Mouse (Mus musculus): ENCODE measurements around the gene B3galnt2. TPM values are rescaled to one million over a fixed set of nuclear protein-coding genes. Genes with fewer than 3 reads are reported as not detected.

Gene B3galnt2
- polyA plus RNA-seq (2012; ENCODE audit: insufficient read depth, insufficient read length, missing spikeins): 9.8 and 11.5 TPM in 2 replicates

DNA sequence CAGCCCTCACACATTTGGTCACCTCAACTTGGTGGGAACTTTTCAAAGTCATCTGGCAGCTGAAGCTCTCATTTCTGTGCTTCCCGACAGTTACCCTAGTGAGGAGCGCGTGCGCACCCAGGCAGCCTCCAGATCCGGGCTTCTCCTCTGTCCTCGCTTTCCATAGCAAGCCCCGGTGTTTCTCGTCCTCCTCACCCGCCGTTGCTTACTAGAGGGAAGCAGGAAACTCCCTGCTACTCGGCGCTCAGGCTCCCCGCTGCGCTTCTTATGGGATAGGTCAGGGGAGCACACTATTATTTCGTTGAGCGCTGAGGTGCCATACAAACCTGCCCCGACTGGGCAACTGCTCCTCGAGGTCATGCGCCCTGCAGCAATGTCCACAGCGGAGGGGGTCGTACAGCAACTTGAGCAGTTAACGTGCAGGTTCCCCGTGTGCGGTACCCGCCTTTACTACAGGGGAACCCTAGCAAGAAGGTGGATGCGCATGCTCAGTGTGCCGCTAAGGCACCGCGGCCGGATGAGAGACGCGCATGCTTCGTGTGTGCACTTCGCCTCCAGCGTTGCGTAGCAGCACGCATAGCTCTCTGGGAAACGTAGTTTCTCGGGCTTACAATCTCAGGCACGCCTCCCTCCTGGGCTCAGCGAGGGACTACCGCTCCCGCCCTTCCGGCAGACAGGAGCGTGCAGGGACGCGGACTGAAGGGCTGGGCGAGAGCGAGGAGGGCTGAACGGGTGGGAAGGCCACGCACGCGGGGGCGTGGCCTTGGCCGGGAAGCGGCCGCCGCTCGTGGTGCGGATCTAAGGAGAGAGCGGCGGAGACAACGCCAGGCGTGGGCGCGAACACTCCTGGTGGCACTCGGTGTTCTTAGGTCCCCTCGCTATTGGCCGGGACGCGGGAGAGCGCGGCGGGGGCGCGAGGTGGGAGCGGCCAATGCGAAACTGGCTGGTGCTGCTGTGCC, at the start of gene B3galnt2:
B3galnt2 (plus strand) TSS at position 596 of the 959 bp plus-strand sequence.
- peak within 1 kb of the TSS; percentile 44 for H3K27ac ChIP-seq (ENCODE audit: insufficient read depth, low read depth, low read length)
- TF ChIP-seq POLR2A (IDR thresholded peaks at IDR 0.05; ENCODE audit: borderline replicate concordance, low read depth, low read length) (peak; percentile 68; the same call in 1 of the 2 replicates), CTCF (IDR thresholded peaks at IDR 0.05; ENCODE audit: low read depth, low read length) (0 out of 2 replicates have a peak, but pooled peaks have one; percentile 14)
- H3K4me3 ChIP-seq (ENCODE audit: insufficient read depth, low read length): peak within 1 kb of the TSS; percentile 83
- peaks cover 7% of the 10 kb centered on the region for H3K4me1 ChIP-seq (ENCODE audit: control insufficient read depth, insufficient read depth, low read length)

DNA sequence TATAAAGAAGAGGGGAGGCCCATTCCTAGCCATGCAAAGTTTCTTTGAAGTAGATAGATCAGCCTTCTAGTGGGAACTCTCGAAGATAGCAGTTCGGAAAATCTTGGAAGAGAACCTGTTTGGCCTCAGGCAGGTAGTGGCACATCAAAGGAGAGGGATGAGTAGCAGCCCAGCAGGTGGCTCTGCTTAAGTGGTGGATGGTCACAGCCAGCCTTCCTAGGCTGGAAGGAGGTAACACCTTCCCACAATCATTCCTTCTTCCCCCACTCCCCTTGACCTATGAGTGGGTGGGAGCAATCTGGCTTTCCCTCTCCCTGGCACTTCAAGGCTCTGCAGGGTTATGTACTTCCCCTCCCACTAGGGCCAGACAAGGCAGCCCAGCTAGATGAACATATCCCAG, 42.9 kb upstream of the B3galnt2 start:
- TF ChIP-seq CTCF (IDR thresholded peaks at IDR 0.05; ENCODE audit: low read depth, low read length) (no peak), POLR2A (IDR thresholded peaks at IDR 0.05; ENCODE audit: borderline replicate concordance, low read depth, low read length) (no peak)
- no peaks in the 10 kb centered on the region for H3K4me1 ChIP-seq (ENCODE audit: control insufficient read depth, insufficient read depth, low read length)
- no peak overlapping the region for H3K4me3 ChIP-seq (ENCODE audit: insufficient read depth, low read length)
- no peak overlapping the region for H3K27ac ChIP-seq (ENCODE audit: insufficient read depth, low read depth, low read length)

DNA sequence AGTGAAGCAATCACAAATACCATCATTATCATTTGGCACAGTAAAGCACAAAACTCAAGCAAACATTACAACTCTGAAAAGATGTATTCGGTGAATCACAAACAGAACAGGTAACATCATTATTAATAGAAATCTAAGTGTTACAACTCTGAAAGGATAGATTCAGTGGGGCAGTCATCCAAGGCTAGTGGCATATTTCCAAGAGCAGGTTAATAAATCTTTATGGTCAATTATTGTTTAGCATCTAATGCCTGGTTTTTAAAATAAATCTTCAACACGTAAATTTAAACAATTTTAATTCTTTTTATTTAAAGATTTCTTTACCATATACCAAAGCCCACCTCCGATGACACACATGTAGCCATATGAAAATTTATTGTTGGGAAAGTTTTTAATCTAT, 34.9 kb upstream of the B3galnt2 start:
- H3K27ac ChIP-seq (ENCODE audit: insufficient read depth, low read depth, low read length): no peak overlapping the region
- no peaks in the 10 kb centered on the region for H3K4me1 ChIP-seq (ENCODE audit: control insufficient read depth, insufficient read depth, low read length)
- no peak overlapping the region for H3K4me3 ChIP-seq (ENCODE audit: insufficient read depth, low read length)
- TF ChIP-seq POLR2A (IDR thresholded peaks at IDR 0.05; ENCODE audit: borderline replicate concordance, low read depth, low read length) (no peak), CTCF (IDR thresholded peaks at IDR 0.05; ENCODE audit: low read depth, low read length) (no peak)

DNA sequence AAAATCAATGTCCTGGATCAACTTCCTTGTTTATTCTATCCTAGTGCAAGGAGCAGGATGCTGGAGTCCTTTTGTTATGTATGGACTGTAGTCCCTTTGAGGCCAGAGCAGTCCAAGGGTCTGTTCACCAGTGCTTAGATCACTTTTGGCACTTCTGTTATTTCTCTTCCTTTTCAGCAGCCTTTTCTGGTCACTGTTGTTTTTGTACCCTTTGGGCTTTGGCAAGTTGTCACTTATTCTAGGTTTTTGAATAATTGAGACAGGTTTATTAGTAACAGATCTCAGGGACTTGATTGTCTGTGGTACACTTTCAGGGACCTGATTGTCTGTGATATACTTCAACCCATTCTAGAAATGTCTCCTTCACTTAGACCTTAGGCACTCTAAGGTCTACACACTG, 31.7 kb upstream of the B3galnt2 start:
- TF ChIP-seq CTCF (IDR thresholded peaks at IDR 0.05; ENCODE audit: low read depth, low read length) (no peak), POLR2A (IDR thresholded peaks at IDR 0.05; ENCODE audit: borderline replicate concordance, low read depth, low read length) (no peak)
- H3K4me3 ChIP-seq (ENCODE audit: insufficient read depth, low read length): no peak overlapping the region
- no peaks in the 10 kb centered on the region for H3K4me1 ChIP-seq (ENCODE audit: control insufficient read depth, insufficient read depth, low read length)
- no peak overlapping the region for H3K27ac ChIP-seq (ENCODE audit: insufficient read depth, low read depth, low read length)

DNA sequence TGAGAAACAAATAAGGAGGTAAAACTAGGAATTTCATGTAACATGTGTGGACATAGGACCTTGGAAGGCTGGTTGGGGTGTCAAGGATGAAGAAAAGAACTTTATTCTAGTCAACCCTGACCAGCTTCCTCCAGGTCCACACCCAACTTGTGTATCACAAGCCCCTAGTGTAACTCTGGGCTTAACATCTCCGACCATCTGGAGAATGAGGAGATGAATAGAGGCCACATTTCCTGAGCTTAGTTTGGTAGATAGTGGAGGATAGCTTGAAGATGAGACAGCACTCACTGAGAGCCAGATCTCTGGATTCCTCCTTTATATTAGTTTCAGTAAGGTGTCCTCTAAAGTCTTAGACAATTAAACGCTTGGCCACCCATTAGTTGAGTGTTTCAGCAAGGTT, 24.3 kb upstream of the B3galnt2 start:
- Histone ChIP-seq H3K4me1 (ENCODE audit: control insufficient read depth, insufficient read depth, low read length) (no peaks in the 10 kb centered on the region), H3K4me3 (ENCODE audit: insufficient read depth, low read length) (no peak overlapping the region), H3K27ac (ENCODE audit: insufficient read depth, low read depth, low read length) (no peak overlapping the region)
- no peak for TF ChIP-seq CTCF (IDR thresholded peaks at IDR 0.05; ENCODE audit: low read depth, low read length)
- no peak for TF ChIP-seq POLR2A (IDR thresholded peaks at IDR 0.05; ENCODE audit: borderline replicate concordance, low read depth, low read length)

DNA sequence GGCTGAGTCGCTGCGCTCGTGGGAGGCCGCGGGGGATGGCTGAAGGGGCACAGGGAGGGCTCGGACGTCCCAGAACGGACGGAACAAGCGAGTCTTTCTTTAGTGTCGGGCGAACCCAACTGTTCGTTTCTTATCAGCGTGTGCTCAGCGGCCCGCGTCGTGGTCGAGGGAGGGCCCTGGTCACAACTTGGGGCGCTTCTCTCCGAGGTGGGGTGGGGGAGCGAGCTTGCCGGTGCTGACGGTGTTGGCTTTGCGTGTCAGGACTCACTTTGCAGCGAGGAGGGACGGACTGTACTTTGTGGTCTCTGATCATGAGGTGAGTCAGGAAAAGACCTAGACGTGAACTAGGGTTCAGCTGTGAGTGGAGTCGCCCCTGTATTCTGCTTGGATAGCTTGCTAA, 662 bp downstream of the B3galnt2 start:
- Histone ChIP-seq H3K27ac (ENCODE audit: insufficient read depth, low read depth, low read length) (no peak overlapping the region), H3K4me1 (ENCODE audit: control insufficient read depth, insufficient read depth, low read length) (peaks cover 7% of the 10 kb centered on the region), H3K4me3 (ENCODE audit: insufficient read depth, low read length) (peak overlapping the region; percentile 72)
- TF ChIP-seq POLR2A (IDR thresholded peaks at IDR 0.05; ENCODE audit: borderline replicate concordance, low read depth, low read length) (no peak), CTCF (IDR thresholded peaks at IDR 0.05; ENCODE audit: low read depth, low read length) (no peak)

DNA sequence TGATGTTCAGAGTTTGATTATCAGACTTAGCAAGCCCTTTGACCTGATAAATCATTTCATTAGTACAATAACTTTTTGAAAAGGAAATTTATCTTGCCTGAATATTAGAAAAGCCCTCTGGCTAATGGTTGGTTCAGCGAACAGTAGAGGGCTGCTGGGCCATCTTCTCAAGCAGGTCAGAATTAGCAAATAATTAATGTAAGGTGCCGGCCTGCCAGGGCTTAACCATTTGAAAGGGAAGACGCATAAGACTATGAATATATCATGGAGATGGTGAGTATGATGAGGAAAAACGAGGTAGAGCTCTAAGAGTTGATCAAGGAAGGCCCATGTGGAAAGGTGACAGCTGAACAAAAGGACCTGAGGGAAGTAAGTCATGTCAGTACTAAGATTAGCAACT, 2.4 kb downstream of the B3galnt2 start:
- no peak overlapping the region for H3K27ac ChIP-seq (ENCODE audit: insufficient read depth, low read depth, low read length)
- TF ChIP-seq POLR2A (IDR thresholded peaks at IDR 0.05; ENCODE audit: borderline replicate concordance, low read depth, low read length) (no peak), CTCF (IDR thresholded peaks at IDR 0.05; ENCODE audit: low read depth, low read length) (no peak)
- H3K4me3 ChIP-seq (ENCODE audit: insufficient read depth, low read length): no peak overlapping the region
- H3K4me1 ChIP-seq (ENCODE audit: control insufficient read depth, insufficient read depth, low read length): peaks cover 7% of the 10 kb centered on the region

DNA sequence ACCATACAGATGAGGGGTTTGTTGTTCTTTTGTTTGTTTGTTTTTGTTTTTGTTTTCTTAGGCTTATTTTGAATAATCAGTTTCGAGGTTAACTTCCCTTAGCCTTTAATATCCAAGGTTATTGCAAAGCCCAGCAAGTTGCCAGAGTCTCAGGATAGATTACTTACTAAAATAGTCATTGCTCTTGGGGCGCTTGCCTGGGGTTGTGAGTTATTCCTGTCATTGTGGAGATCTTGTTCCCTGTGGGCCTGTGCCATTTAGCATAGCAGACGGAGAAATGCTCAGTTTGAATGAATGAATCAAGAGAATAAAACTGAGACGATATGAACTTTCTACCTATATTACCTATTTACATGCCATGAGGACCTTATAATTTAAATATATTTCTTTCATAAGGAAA, 5.9 kb downstream of the B3galnt2 start:
- H3K4me1 ChIP-seq (ENCODE audit: control insufficient read depth, insufficient read depth, low read length): peaks cover 7% of the 10 kb centered on the region
- TF ChIP-seq CTCF (IDR thresholded peaks at IDR 0.05; ENCODE audit: low read depth, low read length): no peak
- no peak for TF ChIP-seq POLR2A (IDR thresholded peaks at IDR 0.05; ENCODE audit: borderline replicate concordance, low read depth, low read length)
- no peak overlapping the region for H3K4me3 ChIP-seq (ENCODE audit: insufficient read depth, low read length)

DNA sequence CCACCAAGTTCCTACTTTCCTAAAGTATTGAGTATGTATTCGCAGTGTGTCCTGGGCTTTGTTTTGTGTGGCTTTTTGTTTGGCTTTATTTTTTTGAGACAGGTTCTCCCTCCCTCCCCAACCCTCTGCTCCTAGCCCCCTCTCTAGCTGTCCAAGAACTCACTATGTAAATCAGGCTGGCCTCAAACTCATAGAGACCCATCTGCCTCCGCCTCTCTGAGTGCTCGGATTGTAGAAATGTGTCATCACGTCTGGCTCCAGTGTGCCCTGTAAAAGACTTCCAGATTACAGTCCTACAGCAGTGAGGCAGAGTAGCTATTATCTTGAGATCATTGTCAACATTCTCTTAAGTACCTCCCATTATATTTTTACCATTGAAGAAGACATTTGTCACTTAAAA, 6.8 kb downstream of the B3galnt2 start:
- Histone ChIP-seq H3K4me3 (ENCODE audit: insufficient read depth, low read length) (no peak overlapping the region), H3K27ac (ENCODE audit: insufficient read depth, low read depth, low read length) (no peak overlapping the region), H3K4me1 (ENCODE audit: control insufficient read depth, insufficient read depth, low read length) (peaks cover 7% of the 10 kb centered on the region)
- TF ChIP-seq POLR2A (IDR thresholded peaks at IDR 0.05; ENCODE audit: borderline replicate concordance, low read depth, low read length) (no peak), CTCF (IDR thresholded peaks at IDR 0.05; ENCODE audit: low read depth, low read length) (no peak)

More for the DNA sequence above, 5.9 kb downstream of the B3galnt2 start:
- no peak overlapping the region for H3K27ac ChIP-seq (ENCODE audit: insufficient read depth, low read depth, low read length)

DNA sequence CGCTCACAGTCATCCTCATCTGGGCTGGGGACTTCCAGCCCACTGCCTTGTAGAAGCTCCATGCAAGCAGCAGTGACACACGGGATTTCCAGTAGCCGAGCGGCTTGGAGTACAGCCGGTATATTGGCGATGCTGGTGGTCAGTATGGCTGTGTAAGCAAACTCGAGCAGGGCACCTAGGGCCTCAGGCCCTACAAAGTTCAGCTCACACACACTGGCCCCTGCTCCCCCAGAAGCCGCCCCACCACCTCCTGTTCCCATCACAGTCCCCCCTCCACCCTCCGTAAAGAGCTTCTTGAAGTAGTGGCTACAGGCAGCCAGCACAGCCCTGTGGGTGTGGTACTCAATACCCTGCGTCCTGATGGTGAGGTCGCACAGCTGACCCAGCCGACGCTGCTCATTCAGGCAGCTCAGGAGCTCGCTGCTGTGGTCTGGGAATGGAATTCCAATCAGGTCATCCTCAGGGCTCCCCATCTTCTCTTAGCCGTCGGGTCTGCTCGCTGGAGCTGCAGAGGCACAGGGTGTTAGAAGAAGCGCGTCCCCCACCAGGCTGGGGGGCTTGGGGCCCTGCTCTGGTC, 11.2 kb downstream of the B3galnt2 start:
- no peak overlapping the region for H3K4me3 ChIP-seq (ENCODE audit: insufficient read depth, low read length)
- TF ChIP-seq CTCF (IDR thresholded peaks at IDR 0.05; ENCODE audit: low read depth, low read length) (no peak), POLR2A (IDR thresholded peaks at IDR 0.05; ENCODE audit: borderline replicate concordance, low read depth, low read length) (no peak)
- no peak overlapping the region for H3K27ac ChIP-seq (ENCODE audit: insufficient read depth, low read depth, low read length)
- peaks cover 10% of the 10 kb centered on the region for H3K4me1 ChIP-seq (ENCODE audit: control insufficient read depth, insufficient read depth, low read length)
